Mouse (Mus musculus): ENCODE measurements around the gene Ror1. TPM values are rescaled to one million over a fixed set of nuclear protein-coding genes. Genes with fewer than 3 reads are reported as not detected.

Gene Ror1
- total RNA-seq, 4 experiments from 2014 or later: 0.52 to 0.83 (median 0.64) TPM

DNA sequence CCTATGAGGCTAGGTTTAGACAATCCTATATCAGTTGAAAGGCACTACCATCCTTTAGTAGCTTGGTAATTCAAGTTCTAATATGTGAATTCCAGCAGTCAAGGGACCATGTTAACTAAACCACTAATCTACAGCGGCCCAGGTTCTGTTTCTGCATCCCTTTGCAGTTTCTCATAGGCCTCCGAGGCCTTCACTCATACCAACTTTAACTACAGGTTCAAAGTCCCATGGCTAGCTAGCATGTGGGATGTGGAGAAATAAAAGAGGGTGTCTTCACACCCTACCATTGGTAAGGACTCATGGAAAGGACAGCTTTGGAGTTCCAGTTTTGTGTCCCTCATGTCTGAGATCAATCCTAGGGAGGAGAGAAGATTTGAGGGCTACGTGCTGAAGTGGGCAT lies 60.1 kb downstream of the Ror1 start:
- DNase-seq (ENCODE audit: low spot score in 2 of 2): no peak

DNA sequence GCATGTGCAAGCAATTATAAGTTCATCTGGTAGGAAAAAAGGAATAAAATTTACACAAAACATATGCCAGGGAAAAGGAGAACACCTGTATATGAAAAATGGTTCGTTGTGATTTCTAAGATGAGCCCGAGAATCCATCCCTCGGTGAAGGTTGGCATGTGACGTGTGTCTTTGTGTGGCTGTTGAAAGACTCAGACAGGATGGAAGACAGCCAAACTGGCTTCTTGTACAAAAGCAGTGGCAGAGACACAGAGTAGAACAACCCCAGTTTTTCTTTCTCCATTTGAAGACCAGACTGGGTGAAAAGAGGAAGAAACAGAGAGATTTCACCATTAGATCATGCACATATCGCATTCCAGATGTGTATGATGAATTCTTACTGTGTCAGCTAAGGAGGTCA lies 62.8 kb downstream of the Ror1 start:
- no peak for DNase-seq (ENCODE audit: low spot score in 2 of 2)

GRCm38 (mm10) chr4:100160156-100160555 lies 64.6 kb downstream of the Ror1 start:
- DNase-seq (ENCODE audit: low spot score in 2 of 2): no peak

DNA sequence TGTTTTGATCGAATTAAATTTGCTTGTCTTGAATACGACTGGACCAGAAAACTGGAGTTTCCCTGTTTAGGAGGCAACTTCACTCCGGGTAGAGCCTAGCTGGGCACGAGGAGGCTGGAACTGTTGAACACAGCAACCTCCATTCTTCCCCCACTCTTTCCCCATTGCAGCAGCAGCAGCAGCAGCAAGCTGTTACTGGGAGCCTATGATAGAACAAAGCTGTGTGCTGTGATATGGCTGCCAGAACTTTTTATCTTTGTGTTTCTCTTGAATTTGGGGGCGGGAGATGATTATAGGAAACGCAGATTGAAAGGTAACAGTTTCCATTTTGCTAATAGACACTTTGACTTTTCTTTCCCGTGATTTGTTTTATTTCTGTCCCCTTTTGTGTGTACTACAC lies 70.2 kb downstream of the Ror1 start:
- no peak for DNase-seq (ENCODE audit: low spot score in 2 of 2)

DNA sequence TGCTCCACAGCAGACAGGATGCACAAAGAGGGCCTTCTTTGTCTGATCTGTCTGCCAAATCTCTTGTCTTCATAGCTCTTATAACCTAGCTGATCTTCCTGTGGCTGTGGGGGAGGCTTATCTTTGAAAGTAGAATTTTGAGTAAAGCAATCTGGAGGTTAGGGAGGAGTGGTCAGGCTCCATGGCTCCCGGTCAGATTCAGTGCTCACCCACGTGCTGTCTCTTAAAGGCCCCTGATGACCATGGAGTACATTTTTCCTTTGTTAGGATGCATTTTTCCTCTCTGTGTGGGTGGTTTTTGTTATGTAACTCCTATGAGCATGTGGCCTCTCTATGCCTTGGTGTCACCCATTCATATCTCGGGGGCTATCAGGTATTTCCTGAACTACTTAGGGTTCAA lies 71.3 kb downstream of the Ror1 start:
- DNase-seq (ENCODE audit: low spot score in 2 of 2): no peak

DNA sequence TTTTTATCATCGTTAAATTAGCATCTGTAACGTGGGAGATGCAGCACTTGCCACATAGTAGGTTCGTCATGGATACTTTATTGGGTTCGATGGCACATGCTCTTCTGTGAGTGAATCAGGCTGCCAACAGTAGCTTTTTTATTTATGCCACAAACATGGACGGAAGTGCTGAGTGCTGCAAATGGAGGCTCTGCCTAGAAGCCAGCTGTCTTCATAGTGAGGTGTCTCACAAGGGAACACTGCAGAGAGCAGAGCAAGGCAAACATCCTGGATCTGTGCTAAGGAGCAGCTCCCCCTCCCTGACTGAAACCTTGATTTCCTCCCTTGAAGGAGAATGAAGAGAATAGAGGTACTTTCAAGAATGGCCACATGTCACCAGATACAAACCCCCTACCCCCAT lies 74.1 kb downstream of the Ror1 start:
- DNase-seq (ENCODE audit: low spot score in 2 of 2): no peak

DNA sequence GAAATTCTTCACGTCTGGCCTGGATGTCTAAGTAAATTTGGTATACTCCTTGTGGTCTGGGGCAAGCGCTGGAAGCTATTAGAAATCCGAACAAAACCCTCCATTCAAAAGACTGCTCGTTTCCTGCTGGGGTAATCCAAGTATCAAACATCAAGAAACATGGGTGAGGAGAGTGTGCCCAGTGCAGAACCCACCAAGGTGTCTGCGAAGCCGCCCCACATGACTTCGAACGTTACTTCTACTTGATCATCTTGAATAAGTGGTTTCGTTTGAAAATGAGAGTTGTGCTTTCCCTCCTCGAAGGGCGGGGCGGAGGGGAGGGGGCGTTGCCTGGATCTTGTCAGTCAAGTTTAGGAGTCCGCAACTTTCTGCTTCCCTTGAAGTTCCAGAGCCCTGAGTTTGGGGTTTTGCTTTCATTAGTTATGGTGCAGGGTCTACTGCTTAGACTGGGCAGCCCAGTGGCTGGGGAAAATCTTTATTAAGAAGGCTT lies 74.6 kb downstream of the Ror1 start:
- no peak for DNase-seq (ENCODE audit: low spot score in 2 of 2)

GRCm38 (mm10) chr4:100170743-100171142 lies 75.2 kb downstream of the Ror1 start:
- no peak for DNase-seq (ENCODE audit: low spot score in 2 of 2)

DNA sequence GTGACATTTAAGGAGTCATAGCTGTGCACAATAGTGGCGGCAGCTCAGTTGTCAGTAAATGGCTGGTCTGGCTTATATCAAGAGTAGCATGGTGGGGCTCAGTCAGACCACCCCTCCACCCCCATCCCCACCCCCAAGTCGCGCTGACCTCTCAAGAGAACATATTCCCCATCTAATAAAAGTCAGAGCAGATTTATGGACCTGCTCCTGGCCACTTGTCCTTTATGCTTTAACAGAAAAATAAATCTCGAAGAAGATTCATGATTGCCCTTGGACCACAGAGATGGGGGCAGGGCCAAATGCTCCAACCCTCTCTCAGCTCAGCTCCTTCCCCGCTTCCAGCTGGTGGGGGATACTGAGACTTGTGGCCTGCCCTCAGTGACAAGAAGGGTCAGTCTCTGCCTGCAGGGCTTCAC lies 75.9 kb downstream of the Ror1 start:
- DNase-seq (ENCODE audit: low spot score in 2 of 2): no peak

- DNase-seq (ENCODE audit: low spot score in 2 of 2): no peak
Measured at GRCm38 (mm10) chr4:100175594-100175993, 80.0 kb downstream of the Ror1 start.

DNA sequence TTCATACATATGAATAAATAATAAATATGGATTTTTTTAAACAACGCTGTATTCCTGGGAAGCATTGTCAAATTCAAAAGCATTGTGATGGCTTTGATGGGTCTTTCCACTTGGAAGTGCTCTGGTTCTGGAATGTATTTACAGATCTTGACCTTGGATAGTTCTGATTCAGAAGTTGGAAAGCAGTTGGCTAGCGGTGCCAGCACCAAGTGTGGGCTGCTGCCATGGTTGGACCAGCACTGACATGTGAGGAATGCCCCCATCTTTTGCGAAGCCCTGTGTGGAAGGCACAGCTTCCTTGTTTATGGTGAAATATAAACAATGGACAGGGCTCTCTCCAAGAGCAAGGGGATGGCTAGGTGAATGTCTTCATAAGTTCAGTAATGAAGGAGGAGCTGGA lies 82.7 kb downstream of the Ror1 start:
- DNase-seq (ENCODE audit: low spot score in 2 of 2): no peak

DNA sequence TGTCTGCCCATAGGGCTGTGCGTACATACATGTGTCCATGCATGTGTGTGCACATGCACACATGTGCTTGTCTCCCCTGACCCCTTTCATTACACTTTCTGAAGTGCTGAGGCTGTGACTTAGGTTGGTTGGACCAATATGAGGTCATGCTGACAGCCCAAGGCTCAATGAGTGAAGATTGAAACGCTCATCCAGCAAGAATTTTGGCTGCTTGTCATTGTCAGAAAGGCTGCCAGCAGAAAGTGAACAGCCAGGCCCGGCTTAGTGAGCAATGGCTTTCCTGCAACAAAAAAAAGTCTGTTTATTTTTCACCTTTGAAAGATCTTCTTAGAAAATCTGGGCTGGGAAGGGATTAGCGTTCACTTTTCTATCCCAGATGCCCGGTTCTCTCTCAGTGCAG lies 86.1 kb downstream of the Ror1 start:
- DNase-seq (ENCODE audit: low spot score in 2 of 2): peak; percentile 54 to 62

GRCm38 (mm10) chr4:100186781-100187180 lies 91.2 kb downstream of the Ror1 start:
- no peak for DNase-seq (ENCODE audit: low spot score in 2 of 2)

- DNase-seq (ENCODE audit: low spot score in 2 of 2): no peak
Measured at GRCm38 (mm10) chr4:100187563-100188200, 92.1 kb downstream of the Ror1 start.

DNA sequence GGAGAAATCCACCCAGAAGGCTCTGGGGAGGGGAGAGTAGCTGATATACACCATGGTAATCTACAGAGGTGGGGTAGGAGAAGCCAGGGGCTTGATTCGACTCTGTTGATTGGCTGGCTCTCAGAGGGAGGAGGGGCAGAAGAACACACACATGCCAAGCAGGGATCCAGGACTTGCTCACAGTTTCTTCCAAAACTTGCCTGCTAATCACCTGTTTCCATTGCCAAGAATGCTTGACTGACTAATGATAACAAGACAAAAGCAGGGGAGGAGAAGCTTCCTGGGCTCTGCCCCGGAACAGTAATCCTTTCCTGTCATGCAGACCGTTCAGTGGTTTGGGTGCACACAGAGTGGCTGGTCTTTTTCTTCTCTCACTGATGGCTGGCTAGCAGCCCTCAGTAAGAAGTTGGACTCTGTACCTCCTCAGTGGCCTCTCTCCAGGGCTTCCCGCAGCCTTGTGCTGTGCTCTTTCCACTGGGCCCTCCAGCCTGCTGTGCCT lies 92.7 kb downstream of the Ror1 start:
- peak in 1 of 2 experiments; percentile 11 for DNase-seq (ENCODE audit: low spot score in 2 of 2)

- DNase-seq (ENCODE audit: low spot score in 2 of 2): no peak
Measured at GRCm38 (mm10) chr4:100191483-100191882, 95.9 kb downstream of the Ror1 start.

GRCm38 (mm10) chr4:100194136-100194535 lies 98.5 kb downstream of the Ror1 start:
- no peak for DNase-seq (ENCODE audit: low spot score in 2 of 2)

GRCm38 (mm10) chr4:100196255-100196793 lies 100.7 kb downstream of the Ror1 start:
- no peak for DNase-seq (ENCODE audit: low spot score in 2 of 2)

GRCm38 (mm10) chr4:100198275-100198674 lies 102.7 kb downstream of the Ror1 start:
- DNase-seq (ENCODE audit: low spot score in 2 of 2): no peak

- DNase-seq (ENCODE audit: low spot score in 2 of 2): no peak
Measured at GRCm38 (mm10) chr4:100201322-100201721, 105.7 kb downstream of the Ror1 start.

GRCm38 (mm10) chr4:100203066-100203465 lies 107.5 kb downstream of the Ror1 start:
- no peak for DNase-seq (ENCODE audit: low spot score in 2 of 2)

GRCm38 (mm10) chr4:100203688-100204087 lies 108.1 kb downstream of the Ror1 start:
- DNase-seq (ENCODE audit: low spot score in 2 of 2): no peak

DNA sequence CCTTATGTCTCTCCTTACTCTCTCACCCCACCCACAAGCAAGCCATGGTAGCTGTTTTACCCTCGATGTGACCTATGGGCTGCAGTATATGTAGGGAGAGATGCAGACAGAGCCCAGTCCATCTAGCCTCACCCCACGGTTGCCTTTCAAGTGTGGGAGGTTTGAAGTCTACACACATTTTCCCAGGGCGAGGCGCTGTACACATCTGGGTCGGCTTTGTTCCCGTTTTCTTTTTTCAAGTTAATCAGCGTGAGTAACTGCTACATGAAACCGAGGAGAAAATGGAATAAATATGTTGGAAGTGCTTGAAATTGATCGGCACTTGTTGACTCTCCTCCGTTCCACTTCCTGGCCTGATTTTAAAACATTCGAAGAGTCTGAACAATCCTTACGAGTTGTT lies 108.8 kb downstream of the Ror1 start:
- no peak for DNase-seq (ENCODE audit: low spot score in 2 of 2)

Data from gastrocnemius, adult 8-10 months (tissue).